Mouse (Mus musculus): Measurements from ENCODE around the gene Mrgprg. TPM values are rescaled to one million over a fixed set of nuclear protein-coding genes. Genes with fewer than 3 reads are reported as not detected.
A peak's percentile ranks its signal among the peaks of the same experiment; 100 is the strongest.

Gene Mrgprg
- not detected for total RNA-seq (2021)

- DNase-seq = no peak
Measured at GRCm38 (mm10) chr7:143766893-143767292, at the start of gene Mrgprg. Gene Mrgprg, minus strand, starts transcription at chr7:143766993.

DNA sequence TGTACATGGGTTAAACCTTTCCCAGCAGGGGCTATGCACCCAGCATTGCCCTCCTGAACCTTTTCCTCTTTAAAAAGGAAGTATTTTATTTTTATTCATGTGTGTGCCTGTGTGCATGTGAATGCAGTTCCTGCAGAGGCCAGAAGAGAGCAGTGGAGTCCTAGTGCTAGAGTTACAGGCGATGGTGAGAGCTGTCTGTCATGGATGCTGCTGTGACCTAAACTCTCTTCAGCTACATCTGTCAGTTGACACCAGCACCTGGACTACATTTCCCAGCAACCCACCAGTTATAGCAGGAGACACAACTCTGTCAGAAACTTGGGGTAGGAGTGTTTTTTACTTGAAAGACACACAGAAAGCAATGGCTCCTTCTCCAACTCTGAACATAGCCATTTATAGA is 42.1 kb upstream of the Mrgprg start:
- no peak for DNase-seq

- peak; percentile 42 to 54 for DNase-seq
Measured at GRCm38 (mm10) chr7:143805199-143805624, 38.4 kb upstream of the Mrgprg start.

DNA sequence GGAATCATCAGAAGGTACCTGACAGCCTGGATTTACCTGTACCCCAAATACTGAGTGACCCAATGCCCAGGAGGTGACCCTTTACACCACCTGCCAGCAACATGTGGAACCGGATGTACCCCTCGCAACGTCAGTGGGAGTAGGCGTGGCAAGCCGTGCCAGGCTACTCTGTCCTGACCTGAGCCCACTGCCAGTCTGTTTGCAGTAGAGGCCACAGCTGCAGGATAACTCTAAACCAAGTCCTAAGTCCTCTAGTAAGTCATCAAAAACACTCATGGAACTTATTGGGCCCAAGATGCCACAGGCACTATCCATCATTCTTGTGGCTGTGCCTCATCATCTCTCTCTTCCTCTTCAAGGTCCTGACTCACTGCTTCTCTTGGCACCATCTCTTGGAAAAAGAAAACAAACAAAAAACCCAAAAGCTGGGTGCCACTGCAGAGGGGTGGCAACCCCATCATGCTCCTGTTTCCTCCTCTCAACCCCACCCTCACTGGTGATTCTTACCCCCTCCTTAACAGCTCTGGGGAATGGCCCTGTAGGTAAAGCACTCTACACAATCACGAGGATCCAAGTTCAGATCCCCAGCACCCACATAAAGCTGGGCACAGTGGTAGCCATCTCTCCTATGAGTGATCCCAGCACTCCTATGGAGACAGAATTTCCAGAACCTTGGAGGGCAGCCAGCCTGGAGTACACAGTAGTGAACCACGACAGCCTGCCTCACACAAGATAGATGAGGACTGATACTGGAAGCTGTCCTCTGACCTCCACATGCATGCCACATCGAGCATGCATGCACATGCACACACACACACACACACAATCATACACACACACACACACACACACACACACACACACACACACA is 34.6 kb upstream of the Mrgprg start:
- DNase-seq = no peak

DNA sequence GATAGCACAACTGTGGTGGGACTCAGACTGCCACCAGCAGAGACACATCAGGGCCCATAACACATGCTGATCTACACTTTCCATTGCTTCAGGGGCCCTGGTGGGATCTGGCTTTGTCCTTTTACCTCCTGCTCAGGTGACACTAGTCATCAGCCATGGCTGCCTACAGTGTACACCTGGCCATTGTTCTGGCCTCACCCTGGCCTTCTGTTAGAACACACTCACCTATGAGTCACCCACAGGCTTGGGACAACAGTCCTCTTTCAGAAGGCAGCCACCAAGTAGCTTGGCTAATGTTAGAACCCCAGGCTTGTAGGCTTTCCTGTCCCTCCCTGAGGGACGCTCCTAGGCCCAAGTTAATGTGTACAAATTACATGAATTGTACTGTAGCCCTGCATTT is 34.0 kb upstream of the Mrgprg start:
- no peak for DNase-seq

DNA sequence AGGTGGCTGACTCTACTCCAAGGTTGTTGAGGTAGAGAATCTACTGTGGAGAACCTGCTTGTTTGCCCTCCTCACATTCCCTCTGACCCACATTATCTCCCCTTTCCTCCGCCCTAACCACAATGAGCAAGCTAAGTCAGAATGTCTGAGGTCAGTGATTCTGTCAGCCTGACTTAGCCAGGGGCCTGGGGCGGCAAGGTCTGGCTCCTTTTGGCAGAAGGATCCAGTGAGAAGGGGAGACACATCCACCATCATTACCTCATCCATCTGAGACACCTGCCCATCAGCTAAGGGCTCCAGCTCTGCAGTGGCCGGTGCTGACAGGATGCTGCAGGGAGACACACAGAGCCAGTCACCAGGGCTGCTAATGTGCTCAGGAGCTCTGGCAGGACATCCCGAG is 32.0 kb upstream of the Mrgprg start:
- no peak for DNase-seq

DNA sequence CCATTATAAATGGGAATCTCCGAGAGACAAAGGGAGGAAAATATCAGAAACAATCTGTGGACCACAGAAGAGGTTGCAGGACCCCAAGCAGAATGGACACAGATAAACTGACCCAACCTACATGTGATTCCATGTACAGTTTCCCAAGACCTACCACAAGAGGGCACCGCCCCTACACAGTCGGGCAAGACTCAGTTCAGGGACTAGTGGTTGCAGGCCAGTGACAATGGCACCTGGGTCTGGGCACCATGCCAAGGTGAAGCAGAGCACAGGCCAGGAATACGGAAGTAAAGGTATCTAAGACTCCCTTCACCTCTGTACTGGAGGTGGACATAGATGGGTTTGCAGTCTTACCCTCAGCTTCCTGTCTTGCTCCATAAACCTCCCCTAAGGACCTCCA is 26.3 kb upstream of the Mrgprg start:
- DNase-seq = no peak

DNA sequence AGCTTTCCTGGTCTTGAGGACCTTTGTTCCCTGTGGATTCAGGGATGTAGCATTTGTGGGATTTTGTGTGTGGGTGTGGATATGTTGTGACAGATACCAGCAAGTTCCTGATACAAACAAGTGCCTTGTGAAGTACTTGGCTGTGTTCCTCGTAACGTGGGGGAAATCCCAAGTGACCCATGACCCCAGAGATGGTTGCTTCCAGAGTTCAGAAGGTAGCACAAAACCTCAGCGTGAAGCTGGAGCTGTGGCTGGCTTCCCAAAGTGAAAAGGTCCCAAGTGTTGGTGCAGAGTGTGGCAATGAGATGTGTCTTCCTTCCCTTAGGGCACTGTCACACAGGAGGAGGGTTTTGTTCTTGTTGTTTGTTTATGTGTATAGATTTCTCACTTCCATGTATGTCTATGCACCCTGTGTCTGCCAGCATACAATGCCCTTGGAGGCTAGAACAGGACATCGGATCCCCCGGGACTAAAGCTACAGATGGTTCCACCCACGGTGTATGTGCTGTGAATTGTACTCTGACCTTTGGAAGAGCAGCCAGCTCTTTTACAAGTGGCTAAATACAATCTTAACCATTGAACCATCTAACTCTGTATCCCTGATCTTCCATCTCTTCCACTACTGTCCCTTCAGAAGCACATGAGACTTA is 25.7 kb upstream of the Mrgprg start:
- no peak for DNase-seq

- peak; percentile 60 to 65 for DNase-seq
Measured at GRCm38 (mm10) chr7:143783996-143784829, 17.4 kb upstream of the Mrgprg start, which contains the start of gene Mrgpre. Gene Mrgpre, minus strand, starts transcription at chr7:143784500.

DNA sequence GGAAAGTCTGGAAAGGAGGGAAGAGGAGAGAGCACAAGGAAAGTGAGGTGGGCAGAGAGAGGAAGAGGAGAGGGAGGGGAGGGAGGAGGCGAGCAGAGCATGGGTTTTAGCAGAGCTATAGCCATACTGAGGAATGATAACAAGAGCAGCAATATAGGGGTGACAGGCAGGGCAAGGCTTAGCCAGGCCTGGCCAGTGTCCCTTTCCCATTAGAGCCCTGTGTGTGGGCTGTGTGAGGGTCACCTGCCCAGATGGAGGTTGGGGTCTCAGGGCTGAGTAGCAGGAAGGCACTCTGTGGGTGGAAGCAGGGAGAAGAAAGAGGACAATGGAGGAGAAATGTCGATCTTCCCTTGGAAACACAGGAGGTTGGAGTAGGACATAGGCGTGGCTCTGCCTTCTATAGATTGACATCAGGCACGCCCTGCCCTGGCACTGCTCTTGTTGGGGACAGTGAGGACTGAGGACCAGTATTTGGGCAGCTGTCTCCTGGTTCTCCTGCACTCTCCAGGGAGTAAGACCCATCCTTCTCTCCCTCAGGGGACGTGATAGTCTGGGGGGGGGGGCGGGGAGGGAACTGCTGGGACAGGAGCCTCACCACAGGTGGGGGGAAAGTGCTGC is 16.7 kb upstream of the Mrgprg start:
- no peak for DNase-seq

- no peak for DNase-seq
Measured at GRCm38 (mm10) chr7:143777375-143777774, 10.6 kb upstream of the Mrgprg start.

DNA sequence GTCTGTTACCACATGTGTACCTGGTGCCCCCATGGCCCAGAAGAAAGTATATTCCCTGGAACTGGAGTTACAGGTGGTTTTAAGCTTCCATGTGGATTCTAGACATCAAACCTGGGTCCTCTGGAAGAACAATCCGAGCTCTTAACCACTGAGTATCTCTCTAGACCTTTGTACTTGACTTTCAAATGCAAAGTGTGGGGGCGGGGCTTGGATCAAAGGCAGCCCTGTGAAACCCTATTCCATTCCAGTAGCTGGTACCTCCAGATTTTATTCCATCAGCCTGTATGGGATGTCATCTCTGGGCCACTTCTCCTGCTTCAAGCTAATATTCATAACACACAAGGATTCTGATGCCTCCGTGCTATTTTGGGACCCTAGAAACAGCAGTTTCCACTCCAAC is 9.3 kb upstream of the Mrgprg start:
- no peak for DNase-seq

GRCm38 (mm10) chr7:143769461-143769860 is 2.7 kb upstream of the Mrgprg start:
- DNase-seq = no peak

- DNase-seq = no peak
Measured at GRCm38 (mm10) chr7:143768267-143768666, 1.5 kb upstream of the Mrgprg start.

DNA sequence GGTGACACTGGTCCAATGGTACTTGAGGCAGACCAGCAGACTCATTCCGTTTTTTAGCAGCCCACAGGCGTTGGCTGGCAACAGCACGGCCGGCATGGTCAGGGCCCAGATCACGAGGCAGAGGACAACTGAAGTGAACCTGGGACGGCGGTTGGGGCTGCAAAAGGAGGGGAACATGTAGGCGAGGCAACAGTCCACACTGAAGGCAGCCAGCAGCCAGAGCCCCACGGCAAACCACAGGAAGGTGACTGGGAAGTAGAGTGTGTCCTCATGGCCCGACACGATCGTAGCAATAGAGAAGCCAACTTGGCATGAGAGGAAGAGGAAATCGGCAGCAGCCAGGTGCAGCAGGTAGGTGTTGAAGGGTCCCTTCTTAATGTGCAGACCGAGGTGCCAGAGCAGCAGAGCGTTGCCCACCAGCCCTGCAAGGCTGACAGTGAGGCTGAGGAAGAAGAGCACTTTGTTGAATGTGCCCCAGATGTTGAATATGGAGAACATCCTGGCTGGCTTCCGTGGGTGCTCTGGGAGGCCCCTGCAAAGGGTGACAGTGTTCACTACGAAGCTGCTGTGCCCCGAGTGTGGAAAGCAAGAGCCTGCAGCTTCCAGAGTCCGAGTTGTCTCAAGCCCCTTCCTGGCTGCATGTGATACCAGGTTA is 1.8 kb downstream of the Mrgprg start:
- DNase-seq = no peak

- no peak for DNase-seq
Measured at GRCm38 (mm10) chr7:143763794-143764193, 3.0 kb downstream of the Mrgprg start.

DNA sequence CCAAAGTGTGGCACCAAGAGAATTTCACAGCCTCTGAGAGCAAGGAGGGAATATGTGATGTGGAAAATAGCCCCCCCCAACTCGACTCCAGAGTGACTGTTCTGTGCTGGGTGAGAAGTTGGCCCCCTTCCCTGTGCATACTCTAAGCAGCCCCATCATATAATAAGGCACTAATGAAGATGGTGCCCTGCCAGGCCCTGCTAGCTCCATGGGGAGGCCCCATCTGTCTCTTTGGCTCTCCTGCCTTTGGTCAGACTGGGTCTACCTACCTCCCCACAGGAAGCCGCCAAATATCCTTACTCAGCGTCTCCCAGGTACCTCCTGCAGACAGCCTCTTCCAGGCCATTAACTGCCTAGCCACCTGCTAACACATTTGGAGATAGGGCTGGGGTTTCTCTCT is 7.8 kb downstream of the Mrgprg start:
- DNase-seq = no peak

DNA sequence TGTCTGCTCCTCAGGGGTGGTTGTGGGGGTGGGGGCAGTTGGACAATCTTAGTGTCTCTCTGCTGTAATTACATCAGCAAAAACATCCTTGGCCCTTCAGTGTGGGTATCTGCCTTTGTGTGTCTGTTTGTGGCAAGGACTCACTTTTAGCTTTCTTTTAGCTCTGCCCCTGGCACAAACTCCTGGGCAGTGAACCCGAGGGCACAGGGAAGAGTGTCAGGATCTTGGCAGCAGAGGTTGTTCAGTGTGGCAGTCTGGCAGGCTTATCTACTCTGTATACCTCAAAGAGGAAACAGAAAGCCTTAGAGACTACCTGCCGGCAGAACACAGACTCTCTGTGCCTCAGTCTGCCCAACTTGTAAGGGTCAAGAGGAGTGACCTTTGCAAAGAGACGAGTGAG is 9.1 kb downstream of the Mrgprg start:
- no peak for DNase-seq

DNA sequence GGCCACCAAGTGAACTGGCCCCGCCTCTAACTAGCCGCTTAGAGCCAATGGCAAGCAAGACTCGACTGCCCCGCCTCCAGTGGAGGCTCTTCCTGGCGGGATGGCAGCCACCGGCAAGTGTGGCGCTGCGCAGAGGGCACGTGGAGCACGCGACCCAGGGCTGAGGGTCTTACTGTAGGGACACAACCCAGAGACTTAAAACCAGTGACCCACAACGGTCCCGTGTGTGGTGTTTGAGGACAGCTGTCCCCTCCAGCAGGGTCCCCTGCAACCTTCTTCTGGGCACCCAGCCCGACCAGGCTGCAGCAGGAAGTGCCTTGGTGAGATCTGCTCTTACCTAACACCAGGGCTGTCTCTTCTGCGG is 9.8 kb downstream of the Mrgprg start:
- peak; percentile 44 to 50 for DNase-seq

GRCm38 (mm10) chr7:143756125-143757026 is 10.4 kb downstream of the Mrgprg start, which contains the start of gene Osbpl5:
Gene Osbpl5, minus strand, starts transcription at chr7:143756985.
- DNase-seq = peak in 1 of 2 experiments; percentile 27
